Mouse (Mus musculus) monocyte, adult 2 months (primary cell): ENCODE results near the gene Efs.

Experiments
- DNase-seq, 2 experiments: peaks; one replicate each; pipeline ENCODE4 v3.0.0; 2022; ENCODE audit warnings: low spot score in 2 of 2, low read depth in 1 of 2

The Efs gene

GRCm38 (mm10) chr14:54924641-54925348, 1.1 kb downstream of the Efs start:
- DNase-seq = no peak

DNA sequence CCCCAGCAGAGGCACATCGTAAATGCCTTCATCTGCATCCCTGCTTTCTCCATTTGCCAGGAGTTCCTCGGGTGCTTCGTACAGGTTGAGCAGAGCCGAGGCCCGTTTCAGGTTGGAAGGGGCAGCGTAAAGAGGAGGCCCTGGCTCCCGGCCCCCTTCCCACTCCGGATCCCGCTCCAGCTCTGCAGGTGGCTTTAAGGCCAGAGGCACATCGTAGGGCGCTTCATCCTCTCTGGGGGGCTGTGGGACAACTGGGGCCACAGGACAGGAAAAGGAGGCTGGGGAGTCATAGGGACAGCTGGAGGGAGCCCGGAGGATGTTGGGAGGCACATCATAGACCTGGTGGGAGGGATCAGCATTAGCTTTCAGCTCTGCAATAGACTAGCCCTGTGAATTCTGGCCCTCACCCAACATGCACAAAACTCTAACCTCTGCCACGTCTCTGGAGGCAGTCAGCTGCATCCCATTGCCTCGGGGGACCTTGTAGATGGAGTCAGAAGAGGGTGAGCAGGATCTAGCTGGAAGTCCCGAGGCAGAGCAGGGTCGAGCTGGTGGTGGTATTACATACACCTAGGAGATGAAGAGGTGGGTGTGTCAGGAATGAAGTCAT, 5.7 kb downstream of the Efs start:
- no peak for DNase-seq

DNA sequence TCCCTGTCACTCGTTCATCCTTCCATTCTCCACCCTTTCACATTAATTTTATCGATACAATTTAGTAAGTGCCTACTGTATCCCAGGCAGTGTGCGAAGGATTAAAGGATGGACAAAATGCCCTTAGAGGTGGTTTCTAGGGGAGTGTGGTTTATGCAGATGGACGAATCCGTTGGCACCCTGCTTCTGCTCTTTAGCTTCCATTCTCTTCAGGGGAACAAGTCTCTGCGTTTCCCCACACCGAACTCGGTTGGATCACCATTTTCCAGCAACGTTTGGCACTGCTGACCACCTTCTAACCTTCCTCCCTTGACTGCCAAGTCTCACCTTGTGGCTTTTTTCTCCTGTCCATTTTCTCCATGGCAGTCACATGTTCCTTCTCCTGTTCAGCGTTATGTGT, 12.6 kb downstream of the Efs start:
- no peak for DNase-seq

DNA sequence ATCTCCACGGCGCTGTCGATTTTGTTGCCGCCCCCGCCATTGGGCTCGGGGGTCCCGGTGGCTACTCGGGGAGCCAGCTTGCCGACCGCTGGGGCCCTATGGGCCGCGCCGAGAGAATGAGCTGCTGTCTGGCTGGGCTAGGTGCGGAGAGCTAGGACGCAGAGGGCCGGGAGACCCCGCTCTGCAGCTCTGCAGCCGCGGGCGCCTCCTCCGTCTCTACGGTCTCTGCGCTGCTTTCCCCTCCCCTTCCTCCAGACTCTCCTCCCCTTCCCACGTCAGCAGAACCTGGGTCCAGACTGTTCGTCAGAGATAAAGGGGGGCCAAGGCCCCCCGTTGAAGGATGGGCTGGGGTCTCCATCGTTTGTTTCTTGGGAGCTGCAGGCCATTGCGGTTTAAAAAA, 13.0 kb downstream of the Efs start, which contains the start of gene Slc22a17:
TSS of gene Slc22a17 (minus strand) at position 247 of the 400 bp plus-strand sequence.
- DNase-seq = no peak

DNA sequence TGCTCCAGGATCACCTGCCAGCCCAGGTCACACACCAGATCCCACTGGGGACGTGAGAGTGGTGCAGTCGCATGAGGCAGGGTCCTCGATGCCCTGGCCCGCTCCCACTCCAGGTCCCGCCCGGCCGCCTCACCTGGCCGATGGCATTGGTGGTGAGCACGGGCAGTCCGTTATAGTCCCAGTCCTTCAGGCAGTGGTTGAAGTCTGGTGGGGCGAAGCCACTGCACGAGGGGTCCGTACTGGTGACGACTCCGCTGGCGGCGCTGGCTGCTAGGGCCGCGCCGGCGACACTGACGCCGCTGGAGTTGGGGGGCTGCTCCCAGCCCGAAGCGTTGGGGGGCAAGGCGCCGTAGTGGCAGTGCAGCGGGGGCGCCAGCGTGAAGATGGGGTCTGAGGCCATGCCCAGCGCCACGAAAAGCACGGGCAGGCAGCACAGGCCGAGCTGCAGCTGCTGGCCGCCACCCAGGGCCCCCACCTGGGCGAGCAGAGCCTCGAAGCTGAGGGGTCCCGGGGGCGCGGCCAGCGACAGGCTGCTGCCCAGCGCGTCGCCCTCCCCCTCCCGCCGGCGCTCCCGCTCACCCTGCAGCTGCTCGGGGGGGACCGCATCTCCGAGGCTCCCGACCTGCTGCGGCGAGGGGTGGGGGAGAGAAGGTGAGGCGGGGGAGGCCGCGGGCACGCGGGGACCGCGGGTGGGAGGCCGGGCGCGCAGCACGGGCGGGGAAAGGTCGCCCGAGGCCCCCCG, 13.6 kb downstream of the Efs start:
- DNase-seq = no peak

DNA sequence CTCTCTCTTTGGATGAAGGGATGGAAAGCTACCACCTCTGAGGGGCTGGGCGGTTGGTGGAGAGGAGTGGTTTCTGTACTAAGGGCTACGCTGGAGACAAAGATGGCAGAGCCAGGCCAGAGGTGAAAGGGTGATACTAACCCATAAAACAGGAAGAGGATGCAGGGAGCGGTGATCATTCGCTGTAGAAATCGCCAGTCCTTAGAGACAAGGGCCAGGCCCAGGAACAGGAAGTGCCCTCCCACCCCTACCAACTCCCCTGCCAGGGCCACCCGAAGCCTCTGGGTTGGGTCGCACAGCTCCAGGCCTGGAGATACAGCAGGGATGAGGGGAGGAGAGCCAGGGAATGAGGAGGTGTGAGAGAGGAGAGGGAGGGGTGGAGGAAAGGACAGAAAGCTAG, 17.2 kb downstream of the Efs start:
- DNase-seq = no peak

DNA sequence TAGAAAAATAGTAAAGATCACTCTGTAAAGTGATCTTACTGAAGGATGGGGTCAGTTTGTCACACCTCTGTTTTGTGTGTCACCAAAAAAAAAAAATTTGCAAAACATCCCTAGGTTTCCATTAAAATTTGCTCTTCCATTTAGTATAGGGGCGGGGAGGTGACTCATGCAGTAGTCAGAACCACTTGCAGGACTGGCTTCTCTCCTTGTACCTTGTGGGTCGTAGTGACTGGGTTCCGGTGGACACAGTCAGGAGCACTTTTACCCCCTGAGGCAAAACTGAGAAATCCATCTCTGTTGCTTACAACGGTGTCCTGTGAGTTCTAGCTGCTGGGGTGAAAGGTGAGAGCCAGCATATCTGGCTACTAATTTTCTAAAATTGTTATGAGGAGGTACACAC, 22.3 kb downstream of the Efs start:
- DNase-seq = no peak

GRCm38 (mm10) chr14:54900383-54900782, 25.5 kb downstream of the Efs start:
- DNase-seq = peak in 1 of 2 experiments; percentile 37

- no peak for DNase-seq
Observed at GRCm38 (mm10) chr14:54897445-54897844, 28.5 kb downstream of the Efs start.

- DNase-seq = peak in 1 of 2 experiments; percentile 40
Observed at GRCm38 (mm10) chr14:54894296-54895151, 31.4 kb downstream of the Efs start.

DNA sequence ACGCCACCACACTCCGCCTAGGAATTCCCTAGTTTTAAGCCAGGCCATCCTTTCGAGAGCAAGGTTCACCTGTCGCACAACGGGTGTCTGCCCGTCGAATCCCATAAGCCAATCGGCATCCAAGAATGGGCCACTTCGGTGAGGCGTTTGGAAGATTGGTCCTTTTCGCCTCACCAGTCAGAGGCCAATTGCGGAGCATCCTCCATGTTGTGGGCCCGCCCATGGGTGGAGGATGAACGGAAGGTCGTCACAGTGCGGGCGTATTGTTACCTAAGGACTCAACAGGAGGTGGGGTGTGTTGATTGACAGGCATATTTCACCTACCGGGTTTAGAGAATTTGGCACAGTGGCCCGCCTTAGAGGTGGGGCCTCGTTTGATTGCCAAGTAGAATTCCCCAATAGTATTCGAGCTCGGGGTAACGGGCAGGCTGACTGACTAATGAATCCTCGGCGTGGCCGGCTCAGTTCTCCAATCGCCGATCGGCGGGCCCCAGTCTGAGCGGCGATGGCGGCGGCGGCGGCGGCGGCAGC, 32.2 kb downstream of the Efs start:
- peak; percentile 96 to 97 for DNase-seq

GRCm38 (mm10) chr14:54892200-54892599, 33.7 kb downstream of the Efs start, which contains the start of gene Pabpn1:
Gene Pabpn1, plus strand, starts transcription at chr14:54892500.
- no peak for DNase-seq

- no peak for DNase-seq
Observed at GRCm38 (mm10) chr14:54885309-54885708, 40.6 kb downstream of the Efs start.

- DNase-seq = no peak
Observed at GRCm38 (mm10) chr14:54884022-54884712, 41.8 kb downstream of the Efs start.

GRCm38 (mm10) chr14:54883154-54884021, 42.5 kb downstream of the Efs start, which contains the start of the genes Bcl2l2 and Gm20521:
Gene Bcl2l2, plus strand, starts transcription at chr14:54883377.
Gene Gm20521, plus strand, starts transcription at chr14:54883441.
- peak in 1 of 2 experiments; percentile 27 for DNase-seq

DNA sequence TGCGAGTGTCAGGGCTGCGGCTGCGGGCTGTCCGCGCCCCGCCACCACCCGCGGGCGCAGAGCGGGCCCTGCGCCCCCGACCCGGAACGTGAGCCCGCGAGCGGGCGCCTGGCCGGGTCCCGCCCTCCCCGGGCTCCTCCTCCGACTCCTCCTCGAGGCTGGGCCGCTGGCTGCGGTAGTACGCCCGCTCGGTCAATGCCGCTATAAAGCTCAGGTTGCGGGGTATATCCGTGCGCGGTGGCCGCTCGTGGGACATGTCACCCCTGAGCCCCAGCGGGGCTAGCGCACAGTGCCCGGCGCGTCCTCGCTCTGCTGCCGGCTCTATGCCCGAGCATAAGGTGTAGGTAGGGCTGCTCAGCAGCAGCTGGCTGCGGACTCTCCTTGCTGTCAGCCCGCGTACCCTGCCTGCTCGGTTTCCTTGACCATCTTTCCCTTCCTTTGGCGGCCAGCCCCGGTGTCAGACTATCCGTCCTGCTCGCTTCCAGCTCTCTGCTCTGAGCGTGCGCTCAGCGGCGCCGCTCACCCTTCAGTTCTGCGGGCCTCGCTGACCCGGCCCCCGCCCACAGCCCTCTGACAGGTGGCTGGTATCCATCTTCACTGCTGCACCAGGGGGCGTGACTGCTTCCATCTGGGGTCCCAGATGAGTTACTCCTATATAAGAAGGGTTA, 48.7 kb downstream of the Efs start, which contains the start of gene Ppp1r3e:
TSS of gene Ppp1r3e (minus strand) at position 503 of the 668 bp plus-strand sequence.
- no peak for DNase-seq

DNA sequence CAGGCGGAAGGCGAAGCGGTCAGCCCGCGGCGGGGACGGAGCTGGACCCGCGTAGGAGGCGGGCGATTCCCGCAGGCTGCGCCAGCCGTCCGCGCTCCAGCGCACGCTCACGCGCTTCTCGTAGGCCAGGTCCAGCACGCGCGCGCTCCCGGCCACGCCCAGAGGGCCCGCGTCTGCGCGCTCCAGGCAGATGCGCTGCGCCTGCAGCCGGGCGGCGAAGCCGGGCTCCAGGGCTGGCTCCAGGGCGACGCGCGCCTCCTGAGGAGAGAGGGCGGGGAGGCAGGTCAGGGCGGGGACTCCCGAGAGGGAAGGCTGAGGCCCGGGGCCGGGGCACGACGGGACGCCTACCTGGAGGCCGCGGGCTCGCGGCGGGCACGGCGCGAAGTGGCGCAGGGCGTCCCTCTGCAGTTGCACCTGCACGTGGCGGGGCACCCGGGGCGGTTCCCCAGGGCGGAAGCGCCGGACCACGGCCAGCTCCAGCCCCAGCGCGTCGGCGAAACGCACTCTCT, 49.3 kb downstream of the Efs start:
- DNase-seq = peak in 1 of 2 experiments; percentile 58

- no peak for DNase-seq
Observed at GRCm38 (mm10) chr14:54875844-54876538, 49.9 kb downstream of the Efs start.
